Mouse (Mus musculus) skeletal muscle tissue, adult 2 months (tissue): ENCODE measurements around the gene 1500009C09Rik.
"Not testable (repeated sequence)": the region's sequence is repeated elsewhere in the genome, so short reads cannot be mapped to it uniquely, and the experiment has no call there.

Source experiments
- DNase-seq: peaks from one replicate; pipeline ENCODE4 v3.0.0-alpha.2; 2012; ENCODE audit warnings: low read depth, low spot score

The 1500009C09Rik gene

GRCm38 (mm10) chr15:82218778-82219666 is 33.2 kb upstream of the 1500009C09Rik start:
- no peak for DNase-seq

GRCm38 (mm10) chr15:82220003-82220675 is 32.1 kb upstream of the 1500009C09Rik start:
- DNase-seq = no peak

GRCm38 (mm10) chr15:82221104-82221860 is 30.9 kb upstream of the 1500009C09Rik start:
- no peak for DNase-seq

- no peak for DNase-seq
These were observed 28.9 kb upstream of the 1500009C09Rik start for GRCm38 (mm10) chr15:82223251-82223650.

- DNase-seq = no peak
These were observed 28.3 kb upstream of the 1500009C09Rik start, which contains the start of gene Tnfrsf13c for GRCm38 (mm10) chr15:82223657-82224601. Gene Tnfrsf13c, minus strand, starts transcription at chr15:82224369.

GRCm38 (mm10) chr15:82224602-82225215 is 27.5 kb upstream of the 1500009C09Rik start:
- no peak for DNase-seq

- no peak for DNase-seq
These were observed 26.4 kb upstream of the 1500009C09Rik start for GRCm38 (mm10) chr15:82225769-82226168.

- no peak for DNase-seq
These were observed 22.6 kb upstream of the 1500009C09Rik start for GRCm38 (mm10) chr15:82229542-82230045.

- DNase-seq = no peak
These were observed 22.0 kb upstream of the 1500009C09Rik start for GRCm38 (mm10) chr15:82230098-82230611.

GRCm38 (mm10) chr15:82231100-82231499 is 21.1 kb upstream of the 1500009C09Rik start:
- no peak for DNase-seq

- DNase-seq = peak; percentile 61
These were observed 20.4 kb upstream of the 1500009C09Rik start for GRCm38 (mm10) chr15:82231591-82232378.

- no peak for DNase-seq
These were observed 19.5 kb upstream of the 1500009C09Rik start for GRCm38 (mm10) chr15:82232651-82233050.

GRCm38 (mm10) chr15:82235661-82236060 is 16.5 kb upstream of the 1500009C09Rik start:
- no peak for DNase-seq

- DNase-seq = peak; percentile 67
These were observed 15.6 kb upstream of the 1500009C09Rik start for GRCm38 (mm10) chr15:82236565-82236964.

GRCm38 (mm10) chr15:82243311-82243710 is 8.9 kb upstream of the 1500009C09Rik start:
- no peak for DNase-seq

- no peak for DNase-seq
These were observed 8.5 kb upstream of the 1500009C09Rik start for GRCm38 (mm10) chr15:82243742-82244114.

- DNase-seq = peak; percentile 70
These were observed 7.9 kb upstream of the 1500009C09Rik start, which contains the start of gene Cenpm for GRCm38 (mm10) chr15:82244115-82244804. Gene Cenpm, minus strand, starts transcription at chr15:82244748.

GRCm38 (mm10) chr15:82244805-82245161 is 7.4 kb upstream of the 1500009C09Rik start:
- not testable (repeated sequence) for DNase-seq
